In the genomic region with DNA sequence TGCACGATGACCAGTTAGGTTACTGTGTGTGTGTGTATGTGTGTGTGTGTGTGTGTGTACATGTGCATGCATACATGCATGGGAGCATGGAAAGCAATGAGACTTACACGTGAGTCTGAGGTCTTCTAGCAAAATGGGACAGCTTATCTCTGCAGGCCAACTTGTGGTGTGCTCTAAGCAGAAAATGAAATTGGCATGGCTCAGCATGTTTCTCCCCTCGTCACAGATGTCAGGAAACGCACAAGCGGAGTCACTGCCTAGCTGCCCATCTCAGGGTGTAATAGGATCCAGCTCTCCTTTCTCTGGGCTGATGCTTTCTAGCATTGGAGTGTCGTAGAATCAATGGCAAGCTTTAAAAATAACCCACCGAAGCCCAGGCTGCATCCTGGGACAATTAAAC, we compare ENCODE assay signal across 13 mouse cellular contexts.
DNase-seq lines count a peak whose midpoint lies in the region; ATAC-seq and TF ChIP-seq lines count a peak whose summit lies in the region.
"Had no signal": no experiment of that assay in that cellular context is flagged by ENCODE, and none has a peak within 500 bp of the region (broad histone marks: within the 10 kb centered on the region; RNA-seq: fewer than 3 reads in every experiment).

No protein-coding gene starts in this region.

- no peaks in the 10 kb centered on the region for H3K79me2 ChIP-seq in heart, adult 2 months (replicated peaks; ENCODE audit: control insufficient read depth, insufficient read depth, low read length)

- no peak for DNase-seq in heart, adult 2 months
- peak; percentile 62 for DNase-seq in brain, embryonic 14.5 days (ENCODE audit: low read depth)
- peak; percentile 25 for DNase-seq in embryo, embryonic 11 days
- no peak for DNase-seq in frontal cortex, postnatal 10 days (ENCODE audit: low spot score in 2 of 2)
- DNase-seq: layer of hippocampus, adult 9-11 months; liver, embryonic 13.5 days; lung, postnatal 14 days; thymus, postnatal 4 days had no signal

- H3K4me3 ChIP-seq in heart, embryonic 13.5 days = no peak overlapping the region
- no peak overlapping the region for H3K4me3 ChIP-seq in heart, adult 2 months
- H3K4me3 ChIP-seq in hindbrain, embryonic 16.5 days (ENCODE audit: low read length) = no peak overlapping the region
- H3K4me3 ChIP-seq: liver, embryonic 13.5 days; myocyte; stomach, embryonic 15.5 days had no signal

- no peak overlapping the region for H3K9ac ChIP-seq in heart, embryonic 13.5 days
- H3K9ac ChIP-seq in heart, adult 2 months (ENCODE audit: low read depth, low read length) = no peak overlapping the region
- no peak overlapping the region for H3K9ac ChIP-seq in hindbrain, embryonic 16.5 days (ENCODE audit: low read depth, low read length)
- H3K9ac ChIP-seq: liver, embryonic 13.5 days; stomach, embryonic 15.5 days had no signal

- intact Hi-C loops in heart, adult 2 months (cut with DNase I) = no loop called here

- TF ChIP-seq CTCF in heart, adult 2 months (IDR thresholded peaks at IDR 0.05) = no peak
- TF ChIP-seq CTCF in brain, embryonic 14.5 days (IDR thresholded peaks at IDR 0.05; ENCODE audit: borderline replicate concordance, extremely low read depth, insufficient read depth, insufficient read length) = no peak

- no peaks in the 10 kb centered on the region for H3K9me3 ChIP-seq in heart, embryonic 13.5 days
- H3K9me3 ChIP-seq in hindbrain, embryonic 16.5 days (ENCODE audit: control insufficient read depth, low read length) = no peaks in the 10 kb centered on the region
- H3K9me3 ChIP-seq: liver, embryonic 13.5 days; stomach, embryonic 15.5 days had no signal

- peak overlapping the region; percentile 67 for H3K27ac ChIP-seq in heart, embryonic 13.5 days (replicated peaks)
- no peak overlapping the region for H3K27ac ChIP-seq in heart, adult 2 months
- 0 out of 2 replicates have a peak overlapping the region, but pooled peaks have one; percentile 29 for H3K27ac ChIP-seq in hindbrain, embryonic 16.5 days (ENCODE audit: low read depth, low read length)
- H3K27ac ChIP-seq: liver, embryonic 13.5 days; stomach, embryonic 15.5 days had no signal

- H3K36me3 ChIP-seq in heart, embryonic 13.5 days = no peaks in the 10 kb centered on the region
- no peaks in the 10 kb centered on the region for H3K36me3 ChIP-seq in heart, adult 2 months (ENCODE audit: control insufficient read depth, insufficient read depth, low read length)
- no peaks in the 10 kb centered on the region for H3K36me3 ChIP-seq in hindbrain, embryonic 16.5 days (ENCODE audit: control insufficient read depth, insufficient read depth, low read length)
- H3K36me3 ChIP-seq: liver, embryonic 13.5 days; stomach, embryonic 15.5 days had no signal

- H3K4me1 ChIP-seq in heart, embryonic 13.5 days = peaks cover 34% of the 10 kb centered on the region
- H3K4me1 ChIP-seq in heart, adult 2 months (ENCODE audit: control insufficient read depth, insufficient read depth, low read length) = no peaks in the 10 kb centered on the region
- peaks cover 5% of the 10 kb centered on the region for H3K4me1 ChIP-seq in hindbrain, embryonic 16.5 days (ENCODE audit: control insufficient read depth, insufficient read depth, low read depth, low read length)
- H3K4me1 ChIP-seq: liver, embryonic 13.5 days; stomach, embryonic 15.5 days had no signal

- H3K4me2 ChIP-seq in heart, embryonic 13.5 days = no peak overlapping the region; the same call in 1 of the 2 replicates
- no peak overlapping the region for H3K4me2 ChIP-seq in hindbrain, embryonic 16.5 days (ENCODE audit: low read length)
- H3K4me2 ChIP-seq: liver, embryonic 13.5 days; stomach, embryonic 15.5 days had no signal

- TF ChIP-seq POLR2A in heart, adult 2 months (IDR thresholded peaks at IDR 0.05; ENCODE audit: insufficient read depth, low read depth, low read length) = no peak
- no peak for TF ChIP-seq POLR2A in brain, embryonic 14.5 days (IDR thresholded peaks at IDR 0.05; ENCODE audit: borderline replicate concordance, extremely low read depth, insufficient read depth, insufficient read length, poor library complexity, severe bottlenecking)

- no peaks in the 10 kb centered on the region for H3K27me3 ChIP-seq in heart, embryonic 13.5 days (replicated peaks)
- H3K27me3 ChIP-seq in heart, adult 2 months (ENCODE audit: control insufficient read depth, insufficient read depth, low read length) = no peaks in the 10 kb centered on the region
- no peaks in the 10 kb centered on the region for H3K27me3 ChIP-seq in hindbrain, embryonic 16.5 days (replicated peaks; ENCODE audit: control insufficient read depth, insufficient read depth, low read length)
- H3K27me3 ChIP-seq: liver, embryonic 13.5 days; stomach, embryonic 15.5 days had no signal

- WGBS in heart, embryonic 13.5 days = 48% methylated on average over 7 of the region's 7 CpGs
- 69% methylated on average over 7 of the region's 7 CpGs for WGBS in heart, adult 2 months
- 47% methylated on average over 7 of the region's 7 CpGs for WGBS in hindbrain, embryonic 16.5 days

- ATAC-seq in heart, embryonic 13.5 days (ENCODE audit: extremely low read depth, insufficient number of reproducible peaks, low FRiP score, low TSS enrichment) = no peak
- peak; percentile 57; the same call in 1 of the 2 replicates for ATAC-seq in hindbrain, embryonic 16.5 days
- no peak for ATAC-seq in monocyte, adult 5-6 weeks (replicated peaks; ENCODE audit: insufficient number of reproducible peaks, low FRiP score, low TSS enrichment, poor library complexity, severe bottlenecking)

- no peak for TF ChIP-seq EP300 in heart, adult 2 months (IDR thresholded peaks at IDR 0.05; ENCODE audit: insufficient read depth, low read depth, low read length)

Comparison
In these comparisons a context has a peak if more than half of its experiments do, and no peak if none do; other contexts are left out.
1. DNase-seq: peak in brain, embryonic 14.5 days (single experiment) and embryo, embryonic 11 days (single experiment); none in heart, adult 2 months (0 of 2) and frontal cortex, postnatal 10 days (0 of 2).